ENCODE assay signal across 8 mouse cellular contexts in the genomic region with DNA sequence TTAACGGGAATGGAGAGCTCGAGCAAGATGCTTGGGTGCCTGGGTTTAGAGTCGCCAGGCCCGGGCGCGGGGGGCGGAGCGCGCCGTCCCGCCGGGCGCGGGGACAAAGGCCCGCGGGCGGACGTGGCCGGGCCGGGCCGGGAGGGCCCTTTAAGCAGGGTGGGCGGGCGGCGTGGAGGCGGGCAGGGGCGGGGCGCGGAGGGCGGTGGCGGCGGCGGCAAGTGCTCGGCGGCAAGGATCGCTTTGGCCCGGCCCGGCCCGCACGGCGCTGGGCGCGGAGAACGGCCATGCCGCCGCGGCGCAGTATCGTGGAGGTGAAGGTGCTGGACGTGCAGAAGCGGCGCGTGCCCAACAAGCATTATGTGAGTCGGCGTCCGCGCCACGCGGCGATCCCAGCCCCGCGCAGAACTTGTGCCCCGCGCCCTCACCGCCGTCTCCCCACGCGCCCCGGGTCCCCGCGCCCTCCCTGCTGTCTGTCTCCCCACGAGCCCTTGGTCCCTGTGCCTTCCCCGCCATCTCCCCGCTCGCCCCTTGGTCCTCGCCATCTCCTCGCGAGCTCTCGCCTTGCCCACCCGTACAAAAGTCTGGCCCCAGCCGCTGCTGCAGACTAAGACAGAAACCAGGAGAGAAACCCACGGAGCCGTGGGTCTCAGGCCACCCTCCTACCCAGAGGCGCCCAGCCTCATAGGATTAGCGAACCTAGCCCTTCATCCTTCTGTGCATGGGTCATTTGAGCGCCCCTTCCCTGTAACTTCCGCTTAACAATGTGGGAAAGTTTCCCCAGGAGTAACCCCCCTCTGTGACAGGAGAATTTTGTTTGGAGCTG. TPM values are rescaled to one million over a fixed set of nuclear protein-coding genes. Genes with fewer than 3 reads are reported as not detected.
DNase-seq lines count a peak whose midpoint lies in the region; ATAC-seq lines count a peak whose summit lies in the region.

A gene (plus strand): TSS at position 214 of the 826 bp plus-strand sequence.

- H3K36me3 ChIP-seq in embryonic facial prominence, embryonic 14.5 days (ENCODE audit: control insufficient read depth, insufficient read depth, low read length): peaks cover 16% of the 10 kb centered on the region

- H3K27me3 ChIP-seq in embryonic facial prominence, embryonic 14.5 days (replicated peaks; ENCODE audit: control insufficient read depth, insufficient read depth, low read length): no peaks in the 10 kb centered on the region

- peak within 1 kb of the TSS; percentile 87 for H3K27ac ChIP-seq in embryonic facial prominence, embryonic 14.5 days (replicated peaks; ENCODE audit: low read depth, low read length)

- H3K4me1 ChIP-seq in embryonic facial prominence, embryonic 14.5 days (ENCODE audit: control insufficient read depth, insufficient read depth, low read length): peaks cover 11% of the 10 kb centered on the region; the same call in 1 of the 2 replicates

- H3K4me2 ChIP-seq in embryonic facial prominence, embryonic 14.5 days (ENCODE audit: low read depth, low read length): peak within 1 kb of the TSS; percentile 73

- WGBS in embryonic facial prominence, embryonic 14.5 days: under 1% methylated on average over 32 of the region's 86 CpGs

- intact Hi-C loops in heart, postnatal 14 days (cut with DNase I): loop anchor here (2.0 to 5.0 kb wide), 2 partner anchors 33 to 89 kb away; no protein-coding TSS in a partner anchor

- peak within 1 kb of the TSS; percentile 97 for H3K9ac ChIP-seq in embryonic facial prominence, embryonic 14.5 days (ENCODE audit: low read depth, low read length)

- ATAC-seq in frontal cortex, adult (ENCODE audit: low TSS enrichment): peak; percentile 28; the same call in 1 of the 2 replicates
- peak; percentile 88 for ATAC-seq in embryonic facial prominence, embryonic 14.5 days (ENCODE audit: low read depth)

- DNase-seq in frontal cortex, postnatal 25 days (ENCODE audit: low spot score in 2 of 2): no peak
- DNase-seq in adrenal gland, adult 8-10 months: peak; percentile 28
- DNase-seq in embryonic facial prominence, embryonic 14.5 days (ENCODE audit: low spot score): peak; percentile 72
- DNase-seq in heart, postnatal 14 days: peak; percentile 79 to 88
- DNase-seq in layer of hippocampus, postnatal 14 days (ENCODE audit: low spot score in 2 of 2): no peak
- peak; percentile 79 for DNase-seq in lung, postnatal 14 days
- peak; percentile 48 for DNase-seq in right cerebral cortex, postnatal 25 days

- H3K9me3 ChIP-seq in embryonic facial prominence, embryonic 14.5 days (ENCODE audit: control insufficient read depth, low read length): no peaks in the 10 kb centered on the region

- H3K4me3 ChIP-seq in embryonic facial prominence, embryonic 14.5 days (ENCODE audit: low read depth, low read length): peak within 1 kb of the TSS; percentile 83

RNA-seq across cellular contexts. Expression of the gene that starts here (rescaled TPM):
- 10 to 100 TPM in 2 of 4 experiments, 1 to 10 TPM in 2; 5.6 to 10.8 (median 8.8) TPM for total RNA-seq in adrenal gland, adult 8-10 months (2022)
- polyA plus RNA-seq in embryonic facial prominence, embryonic 14.5 days (2014; fragmentation: Nextera tagmentation; extraction: Ambion mirVana): 28.7 and 31.3 TPM in 2 replicates
- 10 to 100 TPM; 13.3 to 17.4 TPM for total RNA-seq in heart, postnatal 14 days (2021)
- 10 to 100 TPM; 18.9 to 22.6 TPM for total RNA-seq in layer of hippocampus, postnatal 14 days (2021)

Comparison
In these comparisons a context has a peak if more than half of its experiments do, and no peak if none do; other contexts are left out.
1. DNase-seq: peak in adrenal gland, adult 8-10 months (single experiment), embryonic facial prominence, embryonic 14.5 days (single experiment), heart, postnatal 14 days (2 of 2), lung, postnatal 14 days (single experiment) and right cerebral cortex, postnatal 25 days (single experiment); none in frontal cortex, postnatal 25 days (0 of 2) and layer of hippocampus, postnatal 14 days (0 of 2).